Mouse (Mus musculus) forebrain, postnatal 0 days (tissue): ENCODE data around the gene Tbc1d10c. TPM values are rescaled to one million over a fixed set of nuclear protein-coding genes. Genes with fewer than 3 reads are reported as not detected.

Experiments used
- ATAC-seq: fragments of 200-750 bp; cut with Nextera tagmentation; 2 replicates; pipeline ENCODE4 v1.8.0; 2017; ENCODE audit warnings: mild to moderate bottlenecking, moderate library complexity
- DNase-seq: peaks from one replicate; pipeline ENCODE4 v3.0.0-alpha.2; 2015
- H3K27ac ChIP-seq: fragments of 300-500 bp; sonication (generic); 2 replicates; pipeline ENCODE4 v1.5.1; 2014; ENCODE audit warnings: low read depth, mild to moderate bottlenecking, antibody characterized with exemption, low read length, moderate library complexity, mixed read lengths
- H3K27me3 ChIP-seq: fragments of 300-500 bp; sonication (generic); 2 replicates; pipeline ENCODE4 v1.6.1; 2014; ENCODE audit warnings: mild to moderate bottlenecking, low read length, mixed read lengths; ENCODE audit not compliant: insufficient read depth
- H3K36me3 ChIP-seq: fragments of 300-500 bp; sonication (generic); 2 replicates; pipeline ENCODE4 v1.6.1; 2014; ENCODE audit warnings: mild to moderate bottlenecking, moderate library complexity; ENCODE audit not compliant: insufficient read depth
- H3K4me1 ChIP-seq: fragments of 300-500 bp; sonication (generic); 2 replicates; pipeline ENCODE4 v1.6.1; 2014; ENCODE audit warnings: antibody characterized with exemption; ENCODE audit not compliant: insufficient read depth
- H3K4me2 ChIP-seq: fragments of 300-500 bp; sonication (generic); 2 replicates; pipeline ENCODE4 v1.6.1; 2014; ENCODE audit warnings: low read depth, mild to moderate bottlenecking, moderate library complexity
- H3K4me3 ChIP-seq: fragments of 300-500 bp; sonication (generic); 2 replicates; pipeline ENCODE4 v1.5.1; 2014; ENCODE audit warnings: low read depth, low read length, mixed read lengths
- H3K9ac ChIP-seq: fragments of 300-500 bp; sonication (generic); 2 replicates; pipeline ENCODE4 v1.6.1; 2014; ENCODE audit warnings: mild to moderate bottlenecking
- H3K9me3 ChIP-seq: fragments of 300-500 bp; sonication (generic); 2 replicates; pipeline ENCODE4 v1.6.1; 2016; ENCODE audit warnings: low read length
- CTCF ChIP-seq: sonication (generic); IDR thresholded peaks from 2 replicates; pipeline ENCODE4 v1.5.1; 2016; ENCODE audit warnings: antibody characterized with exemption, control low read depth, low read depth
- WGBS: fragments of 180-500 bp; shearing (Covaris S2); extraction: QIAGEN DNeasy Blood & Tissue Kit; methylation state at CpG from one replicate; pipeline ENCODE4 v1.1.7; 2014; 5-methylcytosine and 5-hydroxymethylcytosine counted together
- polyA plus RNA-seq: library from polyadenylated mRNA; unstranded; fragments of >200 nt; fragmentation: Nextera tagmentation; extraction: Ambion mirVana; gene quantifications from 2 replicates; pipeline ENCODE4 v1.2.1, GENCODE M21; 2015
- total RNA-seq: library from RNA; depleted of rRNA; stranded (reverse); fragments of >200 nt; gene quantifications from 2 replicates; pipeline ENCODE4 v1.2.3, GENCODE M21; 2014

Tbc1d10c gene
- total and polyA plus RNA-seq, 2 experiments from 2014 or later: 1.5 to 2.9 TPM

GRCm38 (mm10) chr19:4181892-4182291 is 9.2 kb downstream of the Tbc1d10c start:
- no peak for TF ChIP-seq CTCF
- Histone ChIP-seq H3K4me2 (no peak overlapping the region), H3K4me1 (no peaks in the 10 kb centered on the region; the same call in 1 of the 2 replicates), H3K4me3 (no peak overlapping the region), H3K9me3 (no peaks in the 10 kb centered on the region), H3K36me3 (no peaks in the 10 kb centered on the region), H3K9ac (no peak overlapping the region), H3K27me3 (no peaks in the 10 kb centered on the region), H3K27ac (no peak overlapping the region)
- WGBS: 43% methylated on average over 3 of the region's 3 CpGs
- peak; percentile 79 for DNase-seq
- peak; percentile 83 for ATAC-seq

GRCm38 (mm10) chr19:4180411-4180810 is 10.7 kb downstream of the Tbc1d10c start:
- ATAC-seq (no peak), DNase-seq (no peak)
- Histone ChIP-seq H3K9me3 (no peaks in the 10 kb centered on the region), H3K27ac (no peak overlapping the region), H3K4me1 (no peaks in the 10 kb centered on the region; the same call in 1 of the 2 replicates), H3K4me2 (no peak overlapping the region), H3K9ac (no peak overlapping the region), H3K36me3 (no peaks in the 10 kb centered on the region), H3K27me3 (no peaks in the 10 kb centered on the region), H3K4me3 (no peak overlapping the region)
- 88% methylated on average over 7 of the region's 7 CpGs for WGBS
- TF ChIP-seq CTCF: no peak

- Histone ChIP-seq H3K4me1 (no peaks in the 10 kb centered on the region), H3K9me3 (no peaks in the 10 kb centered on the region), H3K9ac (no peak within 1 kb of the TSS), H3K4me3 (no peak within 1 kb of the TSS), H3K4me2 (peak within 1 kb of the TSS; percentile 2; the same call in 1 of the 2 replicates), H3K36me3 (no peaks in the 10 kb centered on the region), H3K27ac (no peak within 1 kb of the TSS), H3K27me3 (no peaks in the 10 kb centered on the region)
- DNase-seq (no peak), ATAC-seq (peak; percentile 36)
- no peak for TF ChIP-seq CTCF
- 5% methylated on average over 11 of the region's 11 CpGs for WGBS
These were observed 15.6 kb downstream of the Tbc1d10c start, which contains the start of gene Carns1 for GRCm38 (mm10) chr19:4175368-4175947. Gene Carns1, minus strand, starts transcription at chr19:4175479.

GRCm38 (mm10) chr19:4172925-4173324 is 18.2 kb downstream of the Tbc1d10c start:
- Histone ChIP-seq H3K27ac (no peak overlapping the region), H3K4me2 (no peak overlapping the region), H3K27me3 (no peaks in the 10 kb centered on the region), H3K9me3 (no peaks in the 10 kb centered on the region), H3K36me3 (no peaks in the 10 kb centered on the region), H3K9ac (no peak overlapping the region), H3K4me3 (no peak overlapping the region), H3K4me1 (peaks cover 7% of the 10 kb centered on the region)
- ATAC-seq (no peak), DNase-seq (no peak)
- 59% methylated on average over 11 of the region's 11 CpGs for WGBS
- peak; percentile 28; the same call in 1 of the 2 replicates for TF ChIP-seq CTCF

GRCm38 (mm10) chr19:4171393-4172290 is 19.4 kb downstream of the Tbc1d10c start:
- DNase-seq (no peak), ATAC-seq (no peak)
- Histone ChIP-seq H3K9me3 (no peaks in the 10 kb centered on the region), H3K27me3 (no peaks in the 10 kb centered on the region), H3K4me2 (no peak overlapping the region), H3K36me3 (no peaks in the 10 kb centered on the region), H3K4me3 (no peak overlapping the region), H3K9ac (no peak overlapping the region), H3K27ac (no peak overlapping the region), H3K4me1 (peaks cover 7% of the 10 kb centered on the region)
- no peak for TF ChIP-seq CTCF
- WGBS: 75% methylated on average over 13 of the region's 13 CpGs

- 0 out of 2 replicates have a peak, but pooled peaks have one; percentile 3 for TF ChIP-seq CTCF
- Histone ChIP-seq H3K4me2 (no peak overlapping the region), H3K27me3 (no peaks in the 10 kb centered on the region), H3K4me1 (peaks cover 7% of the 10 kb centered on the region), H3K36me3 (no peaks in the 10 kb centered on the region), H3K9me3 (no peaks in the 10 kb centered on the region), H3K27ac (0 out of 2 replicates have a peak overlapping the region, but pooled peaks have one; percentile 92), H3K9ac (no peak overlapping the region), H3K4me3 (no peak overlapping the region)
- no peak for DNase-seq
- 92% methylated on average over 10 of the region's 10 CpGs for WGBS
- no peak for ATAC-seq
These were observed 20.2 kb downstream of the Tbc1d10c start for GRCm38 (mm10) chr19:4170723-4171392.
